Mouse (Mus musculus) embryonic facial prominence, embryonic 11.5 days (tissue): ENCODE measurements around the gene Dnpep. TPM values are rescaled to one million over a fixed set of nuclear protein-coding genes. Genes with fewer than 3 reads are reported as not detected.
A peak's percentile ranks its signal among the peaks of the same experiment; 100 is the strongest.

Experiments used
- ATAC-seq: fragments of 200-750 bp; cut with Nextera tagmentation; replicated peaks from 2 replicates; pipeline ENCODE4 v1.8.0; 2017; ENCODE audit warnings: low read depth; ENCODE audit not compliant: insufficient number of reproducible peaks, low FRiP score, low TSS enrichment
- DNase-seq: peaks from one replicate; pipeline ENCODE4 v3.0.0-alpha.2; 2015; ENCODE audit warnings: low spot score
- H3K27ac ChIP-seq: fragments of 300-500 bp; sonication (generic); replicated peaks from 2 replicates; pipeline ENCODE4 v1.5.1; 2014; ENCODE audit warnings: mild to moderate bottlenecking, low read depth, low read length, control low read depth
- H3K27me3 ChIP-seq: fragments of 300-500 bp; sonication (generic); 2 replicates; pipeline ENCODE4 v1.6.1; 2014; ENCODE audit warnings: mild to moderate bottlenecking, low read length, moderate library complexity, mixed read lengths; ENCODE audit not compliant: control insufficient read depth, insufficient read depth
- H3K36me3 ChIP-seq: fragments of 300-500 bp; sonication (generic); replicated peaks from 2 replicates; pipeline ENCODE4 v1.6.1; 2014; ENCODE audit warnings: low read depth, mild to moderate bottlenecking, low read length, moderate library complexity, mixed read lengths; ENCODE audit not compliant: control insufficient read depth, insufficient read depth
- H3K4me1 ChIP-seq: fragments of 300-500 bp; sonication (generic); 2 replicates; pipeline ENCODE4 v1.6.1; 2014; ENCODE audit warnings: low read length, mixed read lengths; ENCODE audit not compliant: control insufficient read depth, insufficient read depth
- H3K4me2 ChIP-seq: fragments of 300-500 bp; sonication (generic); 2 replicates; pipeline ENCODE4 v1.6.1; 2014; ENCODE audit warnings: low read depth, mild to moderate bottlenecking, control low read depth, low read length, moderate library complexity
- H3K4me3 ChIP-seq: fragments of 300-500 bp; sonication (generic); 2 replicates; pipeline ENCODE4 v1.5.1; 2014; ENCODE audit warnings: low read depth, low read length, control low read depth
- H3K9ac ChIP-seq: fragments of 300-500 bp; sonication (generic); replicated peaks from 2 replicates; pipeline ENCODE4 v1.6.1; 2014; ENCODE audit warnings: mild to moderate bottlenecking, control low read depth, low read length
- H3K9me3 ChIP-seq: fragments of 300-500 bp; sonication (generic); replicated peaks from 2 replicates; pipeline ENCODE4 v1.6.1; 2016; ENCODE audit warnings: mild to moderate bottlenecking, low read length, inconsistent platforms, mixed read lengths; ENCODE audit not compliant: control insufficient read depth
- WGBS: fragments of 180-500 bp; shearing (Covaris S2); extraction: QIAGEN DNeasy Blood & Tissue Kit; methylation state at CpG from one replicate; pipeline ENCODE4 v1.1.7; 2014; 5-methylcytosine and 5-hydroxymethylcytosine counted together
- polyA plus RNA-seq: library from polyadenylated mRNA; unstranded; fragments of >200 nt; fragmentation: Nextera tagmentation; extraction: Ambion mirVana; gene quantifications from 2 replicates; pipeline ENCODE4 v1.2.1, GENCODE M21; 2014

Gene Dnpep
- polyA plus RNA-seq, 1 experiment from 2014 or later, result 123 TPM

DNA sequence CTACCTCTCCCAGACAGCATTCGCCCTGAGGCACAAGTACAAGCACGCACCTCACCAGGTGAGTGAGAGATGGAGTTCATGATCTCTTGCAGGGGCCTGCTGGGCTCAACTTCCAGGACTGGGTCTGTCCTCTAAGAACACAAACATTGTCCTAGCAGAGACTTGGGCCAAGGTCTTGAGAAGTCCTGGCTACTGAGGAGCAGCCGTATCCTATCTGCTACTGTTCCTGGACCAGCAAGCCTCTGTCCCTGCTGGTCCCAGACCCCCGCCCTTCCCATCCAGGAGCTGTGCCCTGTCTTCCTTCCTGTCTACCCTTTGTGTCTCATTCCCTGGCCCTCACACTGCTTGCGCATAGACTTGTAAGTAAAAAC lies 24.5 kb downstream of the Dnpep start:
- no peaks in the 10 kb centered on the region for H3K4me1 ChIP-seq
- ATAC-seq (no peak), DNase-seq (no peak)
- no peaks in the 10 kb centered on the region for H3K9me3 ChIP-seq
- H3K36me3 ChIP-seq, result no peaks in the 10 kb centered on the region
- H3K9ac ChIP-seq, result no peak overlapping the region
- WGBS, result 78% methylated on average over 5 of the region's 5 CpGs
- H3K4me3 ChIP-seq, result no peak overlapping the region
- no peak overlapping the region for H3K4me2 ChIP-seq
- no peak overlapping the region for H3K27ac ChIP-seq
- H3K27me3 ChIP-seq, result no peaks in the 10 kb centered on the region

DNA sequence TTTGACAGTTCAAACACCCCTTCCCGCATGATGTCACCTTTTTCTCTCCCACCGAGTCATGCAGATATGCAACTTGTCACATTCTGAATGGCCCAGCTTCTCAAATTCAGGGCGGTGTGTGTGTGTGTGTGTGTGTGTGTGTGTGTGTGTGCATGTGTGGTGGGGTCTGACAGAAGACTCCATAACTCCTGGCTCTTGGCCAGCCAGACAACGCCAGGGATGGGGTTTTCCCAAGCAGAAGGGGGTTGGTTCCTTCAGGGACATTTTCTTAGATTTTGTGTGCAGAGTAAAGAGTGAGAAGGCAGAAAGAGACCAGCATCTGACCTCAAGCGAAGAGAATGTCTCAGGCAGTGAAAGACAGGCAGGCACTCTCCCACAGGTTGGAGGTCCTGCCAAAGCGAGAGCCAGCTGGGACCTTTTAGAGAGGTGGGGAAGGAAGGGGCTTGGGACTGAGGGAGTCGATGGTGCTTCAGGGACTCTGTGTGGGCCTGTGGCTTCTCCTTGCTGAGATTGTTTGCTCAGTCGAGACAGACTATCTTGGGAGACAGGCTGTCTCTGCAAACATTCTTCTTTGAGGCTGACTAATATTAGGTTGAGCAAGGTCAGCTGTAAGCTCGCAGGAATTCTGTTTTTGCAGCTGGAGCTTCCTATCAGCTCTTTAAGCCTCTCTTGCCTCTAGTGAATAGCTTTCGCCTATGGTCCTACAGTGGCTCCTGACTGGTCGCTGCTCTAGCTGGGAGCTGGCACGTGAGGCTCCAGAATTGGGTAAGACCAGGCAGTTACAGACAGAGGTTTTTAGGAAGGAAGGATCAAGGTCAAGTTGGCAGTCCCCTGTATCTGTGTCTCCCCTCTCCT lies 25.1 kb downstream of the Dnpep start:
- H3K36me3 ChIP-seq, result no peaks in the 10 kb centered on the region
- no peak overlapping the region for H3K4me2 ChIP-seq
- no peak overlapping the region; the same call in 1 of the 2 replicates for H3K27ac ChIP-seq
- H3K9me3 ChIP-seq, result no peaks in the 10 kb centered on the region
- peak; percentile 16 for DNase-seq
- no peak overlapping the region for H3K9ac ChIP-seq
- no peak overlapping the region for H3K4me3 ChIP-seq
- WGBS, result 51% methylated on average over 12 of the region's 12 CpGs
- no peaks in the 10 kb centered on the region for H3K4me1 ChIP-seq
- no peak for ATAC-seq
- no peaks in the 10 kb centered on the region for H3K27me3 ChIP-seq

DNA sequence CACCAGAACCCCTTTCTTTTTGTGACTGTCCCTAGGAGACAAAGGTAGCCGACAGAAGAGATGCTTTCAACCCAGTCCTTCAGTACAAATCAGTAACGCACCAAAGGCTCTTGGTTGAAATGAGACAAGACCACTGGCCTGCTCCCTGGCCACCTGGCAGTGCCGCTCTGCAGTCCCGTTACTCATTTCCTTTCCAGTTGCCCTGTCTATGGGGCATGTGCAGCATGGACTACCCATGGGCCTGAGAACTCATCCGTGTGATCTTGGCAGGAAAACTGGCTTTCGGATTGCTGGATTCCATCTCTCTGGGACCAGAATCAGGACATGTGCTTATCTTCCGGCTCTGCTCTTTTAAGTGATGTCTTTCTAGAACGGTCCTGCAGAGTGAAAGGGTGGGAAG lies 26.5 kb downstream of the Dnpep start:
- 91% methylated on average over 8 of the region's 8 CpGs for WGBS
- DNase-seq (no peak), ATAC-seq (no peak)
- Histone ChIP-seq H3K27me3 (no peaks in the 10 kb centered on the region), H3K4me2 (no peak overlapping the region), H3K9me3 (no peaks in the 10 kb centered on the region), H3K4me1 (no peaks in the 10 kb centered on the region), H3K4me3 (no peak overlapping the region), H3K27ac (no peak overlapping the region), H3K9ac (no peak overlapping the region), H3K36me3 (no peaks in the 10 kb centered on the region)

DNA sequence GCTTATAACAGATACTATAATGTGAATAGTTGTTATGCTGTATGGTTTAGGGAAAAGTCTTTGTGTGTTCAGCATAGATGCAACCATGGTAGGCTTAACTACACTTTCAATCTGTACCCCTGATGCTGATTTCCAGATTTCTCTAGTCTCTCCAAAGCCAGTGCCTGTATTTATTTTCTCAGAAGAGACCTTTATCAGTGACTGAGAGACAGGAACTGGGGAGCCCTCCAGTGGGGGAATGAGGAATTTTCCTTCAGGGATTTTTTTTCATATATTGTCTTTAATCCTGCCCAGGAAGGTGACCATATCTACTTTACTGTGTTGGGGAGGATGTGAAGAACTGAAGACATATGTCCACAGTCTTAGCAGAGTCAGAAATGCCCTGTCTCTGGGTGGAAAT lies 27.2 kb downstream of the Dnpep start:
- no peaks in the 10 kb centered on the region for H3K4me1 ChIP-seq
- H3K36me3 ChIP-seq, result no peaks in the 10 kb centered on the region
- H3K9ac ChIP-seq, result no peak overlapping the region
- no peaks in the 10 kb centered on the region for H3K9me3 ChIP-seq
- H3K4me2 ChIP-seq, result no peak overlapping the region
- ATAC-seq (no peak), DNase-seq (peak; percentile 55)
- H3K4me3 ChIP-seq, result no peak overlapping the region
- no peak overlapping the region for H3K27ac ChIP-seq
- H3K27me3 ChIP-seq, result no peaks in the 10 kb centered on the region

DNA sequence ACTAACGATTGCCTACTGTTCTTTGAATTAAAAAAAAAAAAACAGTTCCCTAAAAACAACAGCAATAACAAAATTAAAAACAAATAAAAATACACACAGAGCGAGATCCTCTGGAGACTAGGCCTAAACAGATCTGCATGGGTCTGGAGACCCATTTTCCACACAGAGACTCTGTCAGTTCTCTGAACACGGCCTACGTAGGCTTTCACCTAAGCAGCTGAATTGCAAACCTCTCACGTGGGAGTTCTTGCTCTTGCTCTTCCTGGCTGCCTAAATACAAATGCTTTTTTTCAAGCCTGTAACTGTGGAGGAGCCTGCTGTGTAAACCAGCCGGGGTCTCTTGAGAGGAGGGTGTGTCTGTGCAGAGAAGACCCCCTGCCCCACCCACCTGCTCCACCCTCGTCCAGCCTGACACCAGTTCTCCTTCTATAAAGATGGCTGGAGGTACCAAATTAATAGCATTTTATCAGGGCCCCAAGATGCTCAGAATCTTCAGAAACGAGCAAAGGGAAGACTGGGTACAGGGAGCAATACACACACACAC lies 27.8 kb downstream of the Dnpep start:
- ATAC-seq (no peak), DNase-seq (no peak)
- Histone ChIP-seq H3K9me3 (no peaks in the 10 kb centered on the region), H3K27ac (no peak overlapping the region), H3K27me3 (no peaks in the 10 kb centered on the region), H3K4me1 (no peaks in the 10 kb centered on the region), H3K36me3 (no peaks in the 10 kb centered on the region), H3K9ac (no peak overlapping the region), H3K4me3 (no peak overlapping the region), H3K4me2 (no peak overlapping the region)
- WGBS, result 65% methylated on average over 8 of the region's 8 CpGs

DNA sequence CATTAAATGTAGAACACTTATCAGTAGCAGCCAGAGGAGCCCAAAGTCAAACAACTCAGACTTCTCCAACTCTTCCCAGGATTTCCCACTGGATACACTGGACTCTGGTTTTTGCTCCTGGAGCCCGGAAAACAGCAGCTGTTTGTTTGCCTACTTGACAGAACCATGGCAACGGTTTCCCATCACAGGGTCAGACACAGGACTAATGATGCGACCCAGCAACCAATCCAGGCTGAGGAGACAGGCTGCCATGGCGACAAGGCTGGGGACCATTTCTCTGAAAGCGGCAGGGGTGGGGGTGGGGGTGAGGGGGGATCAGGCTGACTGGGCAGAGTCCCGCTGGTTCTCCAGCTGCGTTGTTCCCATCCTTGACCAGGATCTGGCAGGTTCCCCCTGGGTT lies 28.4 kb downstream of the Dnpep start:
- H3K4me2 ChIP-seq, result no peak overlapping the region
- H3K9ac ChIP-seq, result no peak overlapping the region
- no peak overlapping the region for H3K27ac ChIP-seq
- 7% methylated on average over 7 of the region's 7 CpGs for WGBS
- ATAC-seq, result 0 out of 2 replicates have a peak, but pooled peaks have one; percentile 69
- peak; percentile 53 for DNase-seq
- no peak overlapping the region for H3K4me3 ChIP-seq
- H3K36me3 ChIP-seq, result no peaks in the 10 kb centered on the region
- H3K4me1 ChIP-seq, result no peaks in the 10 kb centered on the region
- no peaks in the 10 kb centered on the region for H3K27me3 ChIP-seq
- no peaks in the 10 kb centered on the region for H3K9me3 ChIP-seq

DNA sequence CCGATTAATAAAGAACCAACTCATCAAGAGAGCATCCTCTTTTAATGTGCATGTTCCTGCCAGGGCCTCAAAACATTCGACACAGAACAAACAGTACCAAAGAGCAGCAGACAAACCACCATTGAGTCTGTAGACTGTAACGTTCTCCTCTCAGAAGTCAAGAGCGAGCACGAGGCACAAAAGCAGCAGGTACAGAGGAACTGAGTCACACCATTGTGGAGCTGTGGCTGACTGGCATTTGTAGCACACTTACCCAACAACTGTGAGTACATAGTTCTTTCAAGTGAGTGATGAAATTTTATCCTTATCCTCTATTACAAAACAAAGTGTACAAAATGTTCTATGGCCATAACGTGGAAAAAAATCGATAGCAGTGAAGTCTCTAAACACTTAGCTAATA lies 32.9 kb downstream of the Dnpep start:
- Histone ChIP-seq H3K9me3 (no peaks in the 10 kb centered on the region), H3K4me2 (no peak overlapping the region), H3K27ac (no peak overlapping the region), H3K4me1 (no peaks in the 10 kb centered on the region), H3K27me3 (no peaks in the 10 kb centered on the region), H3K36me3 (no peaks in the 10 kb centered on the region), H3K9ac (no peak overlapping the region), H3K4me3 (no peak overlapping the region)
- WGBS, result 87% methylated on average over 7 of the region's 7 CpGs
- DNase-seq (no peak), ATAC-seq (no peak)

DNA sequence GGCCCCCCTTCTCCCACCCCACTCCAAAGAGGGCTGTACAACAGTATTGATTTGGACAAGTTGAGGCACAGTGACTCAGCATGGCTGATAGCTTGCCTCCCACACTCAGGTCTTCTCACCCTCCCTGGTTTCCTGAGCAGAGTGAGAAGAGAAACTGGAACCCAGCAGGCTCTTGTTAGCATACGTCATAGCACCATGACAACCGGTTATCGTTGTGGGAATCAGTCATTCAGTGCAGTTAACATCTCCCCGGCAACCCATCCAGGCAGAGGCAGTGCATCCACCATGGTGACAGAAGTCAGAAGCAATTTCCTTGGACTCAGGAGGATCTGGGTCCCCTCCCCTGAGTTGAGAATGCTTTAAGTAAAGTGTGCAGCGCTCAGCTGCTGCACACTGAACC lies 34.8 kb downstream of the Dnpep start:
- Histone ChIP-seq H3K36me3 (no peaks in the 10 kb centered on the region), H3K27me3 (peaks cover 5% of the 10 kb centered on the region; the same call in 1 of the 2 replicates)
- 85% methylated on average over 5 of the region's 5 CpGs for WGBS

More for the DNA sequence above, 34.8 kb downstream of the Dnpep start:
- ATAC-seq (no peak), DNase-seq (no peak)
- H3K9ac ChIP-seq, result no peak overlapping the region
- H3K9me3 ChIP-seq, result no peaks in the 10 kb centered on the region
- H3K4me3 ChIP-seq, result no peak overlapping the region
- H3K4me1 ChIP-seq, result no peaks in the 10 kb centered on the region
- H3K27ac ChIP-seq, result no peak overlapping the region
- H3K4me2 ChIP-seq, result no peak overlapping the region
